Mouse (Mus musculus) T-cell, adult 2 months (primary cell): ENCODE results near the gene Xpnpep2.

ENCODE experiments used
- DNase-seq: peaks from one replicate; pipeline ENCODE4 v3.0.0; 2022; ENCODE audit warnings: low spot score

Xpnpep2 gene

DNA sequence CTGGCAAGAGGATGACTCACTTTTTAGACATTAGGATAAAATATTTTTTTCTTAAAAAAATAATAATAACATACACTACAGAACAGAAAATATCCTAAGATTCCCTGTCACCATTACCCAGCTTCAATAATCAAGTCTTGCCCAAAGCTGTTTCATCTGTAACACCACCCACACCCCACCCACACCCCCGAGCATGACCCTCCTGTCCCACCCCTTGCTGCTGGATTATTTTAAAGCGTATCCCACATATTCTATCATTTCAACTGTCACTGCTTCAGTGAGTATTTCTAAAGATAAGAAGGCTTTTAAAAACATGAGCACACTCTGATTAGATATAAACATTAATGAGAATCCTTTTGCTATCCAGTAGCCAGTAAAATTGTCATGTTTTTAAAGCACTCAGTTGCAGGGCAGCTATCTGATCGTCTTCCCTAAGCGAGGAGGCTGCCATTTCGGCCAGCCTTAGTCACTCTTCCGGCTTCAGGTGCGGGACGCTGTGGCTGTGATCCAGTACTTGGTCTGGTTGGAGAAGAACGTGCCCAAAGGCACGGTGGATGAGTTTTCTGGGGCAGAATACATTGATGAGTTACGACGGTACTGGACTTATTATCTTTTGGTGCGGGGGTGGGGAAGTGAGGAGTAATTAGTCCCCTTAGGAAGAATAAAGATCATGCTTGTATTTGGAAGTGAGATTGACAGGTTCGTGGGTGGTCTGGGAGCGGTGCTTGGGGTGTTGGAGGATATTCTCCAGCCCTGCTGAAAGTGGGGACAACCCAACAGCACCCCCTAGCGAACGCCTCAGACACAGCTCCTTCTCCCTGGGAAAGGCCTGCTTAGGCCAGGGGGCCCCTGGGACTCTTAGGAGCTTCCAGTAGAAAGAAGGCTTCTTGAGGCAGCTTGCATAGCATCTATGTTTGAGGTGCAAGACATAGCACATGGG is 15.9 kb downstream of the Xpnpep2 start:
- DNase-seq = peak; percentile 50

DNA sequence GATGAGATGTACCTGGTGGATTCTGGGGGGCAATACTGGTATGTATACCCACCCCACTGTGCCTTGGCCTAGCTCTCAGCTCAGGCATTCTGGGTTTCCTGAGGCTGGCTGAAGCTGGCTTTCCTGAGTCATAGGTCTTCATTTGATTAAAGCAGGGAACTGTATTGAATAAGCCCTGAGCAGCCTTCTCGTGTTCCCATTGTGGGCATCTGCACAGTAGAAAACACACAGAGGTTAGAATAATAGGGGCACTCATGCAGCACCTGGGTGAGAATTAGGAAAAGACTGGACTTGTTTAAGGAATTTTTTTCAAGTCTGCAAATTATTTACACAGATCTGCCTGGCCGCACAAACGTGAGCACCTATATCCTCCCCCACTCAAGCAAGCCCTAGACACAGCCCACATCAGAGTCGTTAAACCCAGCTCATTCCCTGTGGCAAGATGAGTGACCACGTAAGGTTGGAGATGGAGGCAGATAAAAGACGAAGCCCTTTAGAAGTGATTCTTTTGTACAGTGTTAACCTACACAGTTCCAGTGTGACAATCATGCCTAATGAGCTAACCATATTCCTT is 18.5 kb downstream of the Xpnpep2 start:
- DNase-seq = no peak

GRCm38 (mm10) chrX:48127502-48128218 is 19.1 kb downstream of the Xpnpep2 start:
- no peak for DNase-seq

GRCm38 (mm10) chrX:48129167-48129566 is 20.6 kb downstream of the Xpnpep2 start:
- DNase-seq = no peak

DNA sequence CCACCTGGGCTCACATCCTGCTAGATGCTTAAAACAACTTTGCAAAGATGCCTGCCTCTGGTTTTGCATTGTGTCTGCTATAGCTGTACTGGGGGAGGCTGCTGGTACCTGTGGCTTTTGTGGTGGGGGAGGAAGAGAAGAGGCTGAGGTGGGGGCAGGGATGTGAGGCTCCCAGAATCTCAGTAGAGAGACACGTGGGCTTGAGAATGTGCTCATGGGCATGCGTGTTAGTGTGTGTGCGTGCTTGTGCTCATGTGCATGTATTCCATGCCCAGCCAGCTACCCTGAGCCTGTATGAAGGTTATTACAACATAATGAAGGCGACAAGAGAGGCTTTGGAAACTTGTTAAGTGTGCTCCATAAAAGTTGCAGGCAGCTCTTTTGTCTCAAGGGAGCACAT is 28.4 kb downstream of the Xpnpep2 start:
- DNase-seq = peak; percentile 72

GRCm38 (mm10) chrX:48138011-48138410 is 29.5 kb downstream of the Xpnpep2 start:
- no peak for DNase-seq

GRCm38 (mm10) chrX:48138539-48139275 is 30.2 kb downstream of the Xpnpep2 start:
- peak; percentile 34 for DNase-seq

DNA sequence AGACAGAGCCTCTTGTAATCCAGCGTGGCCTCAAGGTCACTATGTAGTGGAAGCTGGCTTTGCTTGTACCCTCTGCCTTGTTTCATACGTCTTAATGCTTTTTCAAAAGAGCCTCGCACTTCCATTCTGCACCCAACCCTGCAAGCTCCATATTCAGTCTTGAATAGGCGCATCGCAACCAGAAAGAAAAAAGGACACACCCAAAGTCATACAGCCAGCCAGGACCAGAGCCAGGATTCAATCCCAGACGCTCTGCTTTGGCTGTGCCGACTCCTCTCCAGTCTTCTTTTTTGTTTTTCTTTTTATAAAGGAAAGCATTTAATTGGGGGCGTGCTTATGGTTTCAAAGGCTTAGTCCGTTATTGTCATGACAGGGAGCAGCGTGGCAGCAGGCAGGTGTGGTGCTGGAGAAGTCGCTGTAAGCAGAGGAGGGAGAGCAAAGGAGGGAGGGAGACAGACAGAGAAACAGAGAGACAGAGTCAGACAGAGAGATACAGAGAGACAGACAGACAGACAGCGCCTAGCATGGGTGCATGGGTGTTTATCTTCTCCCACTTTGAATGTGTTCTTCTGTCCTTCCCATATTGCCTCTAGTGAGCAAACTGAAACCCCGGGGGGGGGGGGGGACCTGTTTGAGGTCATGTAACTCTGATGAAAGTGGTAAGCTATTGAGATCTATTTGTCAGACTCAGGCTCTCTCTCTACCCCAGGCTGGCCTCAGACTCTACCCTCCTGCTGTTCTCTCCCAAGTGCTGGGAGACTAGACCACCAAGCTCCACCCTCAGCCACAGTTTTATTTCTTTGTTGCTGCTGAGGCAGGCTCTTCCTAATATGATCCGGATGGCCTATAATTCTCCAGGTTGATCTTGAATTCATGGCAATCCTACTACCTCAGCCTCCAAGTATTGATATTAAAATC is 31.1 kb downstream of the Xpnpep2 start:
- no peak for DNase-seq

DNA sequence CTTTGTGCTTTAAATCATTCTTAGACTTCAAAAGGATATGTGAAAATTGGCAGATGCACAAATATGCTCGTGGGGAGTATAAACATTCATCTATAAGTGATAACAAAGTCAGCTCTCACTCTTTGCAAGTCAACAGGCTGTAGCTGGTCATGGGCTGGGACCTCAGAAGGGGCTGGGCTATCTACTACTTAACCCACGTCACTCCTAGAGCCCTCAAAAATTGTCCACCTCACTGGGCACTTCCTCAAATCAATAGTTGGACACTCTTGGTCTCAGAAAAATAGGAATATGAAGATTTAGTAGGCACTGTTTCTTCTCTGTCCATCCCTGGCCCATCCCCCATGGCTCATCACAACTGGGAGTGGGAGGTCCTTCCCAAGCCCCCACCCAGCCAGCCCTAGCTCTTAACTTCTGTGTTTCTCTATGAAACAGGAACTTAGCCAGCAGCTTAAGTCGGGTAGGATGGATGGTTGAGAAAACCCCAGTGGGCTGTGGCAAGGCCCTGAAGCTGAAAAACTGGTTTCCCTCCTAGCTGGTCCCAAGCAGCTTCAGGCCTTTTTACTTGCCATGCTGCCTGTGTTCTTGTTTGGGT is 31.9 kb downstream of the Xpnpep2 start:
- peak; percentile 25 for DNase-seq

- DNase-seq = peak; percentile 83
Observed at GRCm38 (mm10) chrX:48141481-48141880, 33.0 kb downstream of the Xpnpep2 start.

DNA sequence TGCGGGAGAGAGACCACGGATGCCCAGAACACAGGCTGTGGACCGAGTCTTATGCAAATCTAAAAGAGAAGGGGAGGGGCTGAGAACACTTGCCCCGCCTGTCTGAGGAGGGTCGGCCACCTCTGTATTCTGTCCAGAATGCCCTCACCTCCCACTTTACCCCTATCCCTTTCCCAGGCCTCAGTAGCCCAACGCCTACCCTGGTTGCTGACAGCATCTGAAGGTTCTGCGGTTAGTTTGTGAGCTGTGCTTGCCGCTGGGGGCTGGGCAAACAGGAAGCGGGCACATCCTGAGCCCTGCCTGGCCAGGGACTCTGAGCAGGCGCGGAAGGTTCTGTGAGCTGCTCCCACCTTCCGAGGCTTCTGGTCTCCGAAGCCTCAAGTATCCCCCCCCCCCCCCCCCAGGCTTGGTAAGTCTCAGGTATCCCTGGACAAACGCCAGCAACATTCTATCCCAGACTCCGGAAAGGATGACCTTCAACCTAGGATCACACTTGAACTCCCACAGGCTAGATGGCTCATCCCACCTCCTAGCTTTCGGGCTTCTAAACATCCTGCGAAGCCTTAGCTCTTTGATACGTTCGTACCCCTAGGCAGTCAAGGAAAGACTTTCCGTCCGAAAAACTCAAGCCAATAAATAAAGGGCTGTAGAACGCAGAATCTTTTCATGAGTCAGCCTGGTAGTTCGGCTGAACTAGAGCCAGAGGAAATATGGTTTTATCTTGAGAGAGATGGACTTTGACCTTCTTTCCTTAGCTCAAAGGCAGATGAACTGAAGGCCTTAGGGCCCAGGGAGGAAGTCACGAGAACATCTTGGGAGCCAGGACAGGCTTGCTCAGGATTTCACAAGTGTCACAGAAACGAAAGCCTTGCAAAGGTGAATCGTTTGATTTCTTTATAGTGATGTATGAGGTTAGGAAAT is 35.1 kb downstream of the Xpnpep2 start:
- peak; percentile 83 for DNase-seq

GRCm38 (mm10) chrX:48146262-48146661 is 37.7 kb downstream of the Xpnpep2 start, which contains the start of gene Sash3:
Sash3 (plus strand) TSS chrX:48146436.
- peak; percentile 83 for DNase-seq

GRCm38 (mm10) chrX:48147226-48147625 is 38.7 kb downstream of the Xpnpep2 start:
- DNase-seq = no peak

GRCm38 (mm10) chrX:48147741-48148186 is 39.2 kb downstream of the Xpnpep2 start:
- peak; percentile 73 for DNase-seq

DNA sequence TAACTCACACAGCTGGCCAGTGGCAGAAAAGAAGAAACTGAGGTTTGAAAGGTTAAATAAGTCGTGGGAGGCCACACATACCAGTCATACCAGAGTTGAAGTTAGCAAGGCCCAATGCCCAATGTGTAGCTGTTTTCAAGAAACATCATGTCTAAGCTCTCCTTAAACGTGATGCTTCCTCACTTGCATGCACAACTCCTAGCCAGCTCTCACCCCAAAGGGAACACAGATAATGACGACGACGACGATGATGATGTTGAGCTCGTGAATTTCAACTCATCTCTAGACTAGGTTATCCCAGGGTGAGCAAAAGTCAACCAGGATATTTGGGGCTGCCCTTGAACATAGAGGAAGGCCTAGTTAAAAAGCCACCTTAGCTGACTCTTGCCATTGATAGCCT is 43.6 kb downstream of the Xpnpep2 start:
- DNase-seq = no peak

- no peak for DNase-seq
Observed at GRCm38 (mm10) chrX:48153414-48153813, 44.9 kb downstream of the Xpnpep2 start.

DNA sequence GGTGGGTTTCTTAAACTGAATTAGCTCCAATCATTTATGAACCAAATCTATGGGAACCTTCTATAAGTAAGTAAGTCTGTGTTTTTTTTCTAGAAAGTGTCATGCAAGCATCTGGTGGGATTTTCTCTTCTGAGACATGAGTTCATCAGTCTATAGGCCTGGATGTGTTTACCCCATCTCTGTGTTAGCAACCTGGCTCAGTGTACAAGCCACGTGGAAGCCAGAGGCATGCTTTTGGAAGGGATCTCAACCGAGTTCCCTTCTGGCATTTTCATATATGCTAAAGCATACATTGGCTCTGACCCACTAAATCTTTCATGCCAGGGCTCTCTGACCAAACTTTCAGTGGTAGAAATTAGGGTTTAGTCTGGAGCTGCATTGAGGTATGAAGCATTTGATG is 45.4 kb downstream of the Xpnpep2 start:
- no peak for DNase-seq

- no peak for DNase-seq
Observed at GRCm38 (mm10) chrX:48155489-48155888, 47.0 kb downstream of the Xpnpep2 start.

GRCm38 (mm10) chrX:48157396-48157795 is 48.9 kb downstream of the Xpnpep2 start:
- no peak for DNase-seq
